Mouse (Mus musculus) lung, postnatal 4 days (tissue): Measurements from ENCODE around the gene Phf23.
A peak's percentile ranks its signal among the peaks of the same experiment; 100 is the strongest.

Experiments used
- DNase-seq, 2 experiments: peaks; one replicate each; pipeline ENCODE4 v3.0.0; 2021

Phf23 gene

GRCm38 (mm10) chr11:70024151-70024514 is 28.6 kb downstream of the Phf23 start:
- no peak for DNase-seq

- peak; percentile 57 to 80 for DNase-seq
Observed at GRCm38 (mm10) chr11:70026689-70027088, 31.1 kb downstream of the Phf23 start.

- peak in 1 of 2 experiments; percentile 36 for DNase-seq
Observed at GRCm38 (mm10) chr11:70027397-70027796, 31.8 kb downstream of the Phf23 start.

GRCm38 (mm10) chr11:70028401-70029129 is 33.0 kb downstream of the Phf23 start:
- no peak for DNase-seq

GRCm38 (mm10) chr11:70029130-70029801 is 33.7 kb downstream of the Phf23 start:
- peak; percentile 81 to 86 for DNase-seq

GRCm38 (mm10) chr11:70029829-70030550 is 34.4 kb downstream of the Phf23 start:
- DNase-seq: no peak

GRCm38 (mm10) chr11:70030651-70031320 is 35.2 kb downstream of the Phf23 start:
- no peak for DNase-seq

- no peak for DNase-seq
Observed at GRCm38 (mm10) chr11:70031321-70031670, 35.7 kb downstream of the Phf23 start.

GRCm38 (mm10) chr11:70038174-70038573 is 42.6 kb downstream of the Phf23 start:
- no peak for DNase-seq

- DNase-seq: no peak
Observed at GRCm38 (mm10) chr11:70039631-70040030, 44.1 kb downstream of the Phf23 start.

- no peak for DNase-seq
Observed at GRCm38 (mm10) chr11:70040184-70040583, 44.6 kb downstream of the Phf23 start.

GRCm38 (mm10) chr11:70042309-70043085 is 46.9 kb downstream of the Phf23 start:
- no peak for DNase-seq

GRCm38 (mm10) chr11:70043665-70044064 is 48.1 kb downstream of the Phf23 start:
- no peak for DNase-seq

- peak in 1 of 2 experiments; percentile 18 for DNase-seq
Observed at GRCm38 (mm10) chr11:70045435-70045834, 49.9 kb downstream of the Phf23 start.

GRCm38 (mm10) chr11:70049366-70049765 is 53.8 kb downstream of the Phf23 start:
- DNase-seq: no peak
